Comparison of ENCODE assay signal across 8 mouse cellular contexts in the genomic region with DNA sequence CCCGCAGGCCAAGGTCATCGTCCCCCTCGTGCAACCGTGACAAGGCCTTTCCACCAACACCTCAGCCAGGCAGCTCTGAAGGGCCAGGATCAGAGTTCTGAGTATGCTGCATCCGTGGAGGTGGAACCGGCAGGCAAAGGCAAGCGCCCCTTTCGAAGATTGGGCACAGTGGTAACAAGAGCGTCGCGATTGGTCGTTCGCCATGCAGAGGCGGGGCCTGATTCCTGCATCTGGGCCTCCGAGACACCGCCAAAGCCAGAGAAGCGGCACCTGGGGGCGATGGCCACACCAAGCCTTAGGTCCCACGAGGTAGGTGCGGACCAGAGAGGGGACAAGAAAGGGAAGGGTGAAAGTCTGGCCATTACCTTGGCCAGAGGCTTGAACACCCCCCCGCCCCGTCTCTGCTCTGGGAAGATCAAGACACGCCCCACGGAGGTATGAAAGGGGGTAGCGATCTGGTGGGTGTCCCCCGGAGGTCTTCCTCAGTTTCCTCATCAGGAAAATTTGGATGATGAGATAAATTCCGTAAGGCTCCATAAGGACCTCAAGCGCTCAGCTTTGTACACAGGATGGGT. TPM values are rescaled to one million over a fixed set of nuclear protein-coding genes. Genes with fewer than 3 reads are reported as not detected.
DNase-seq lines count a peak whose midpoint lies in the region; ATAC-seq and TF ChIP-seq lines count a peak whose summit lies in the region.

Gene 9430097D07Rik, minus strand, starts transcription at position 99 of the 575 bp plus-strand sequence.

- no peak for TF ChIP-seq CTCF in E14TG2a.4 (conservative IDR thresholded peaks at IDR 0.05; ENCODE audit: low read length)

- peak within 1 kb of the TSS; percentile 81 for H3K4me2 ChIP-seq in limb, embryonic 11.5 days (ENCODE audit: low read depth, severe bottlenecking)
- peak within 1 kb of the TSS; percentile 95 for H3K4me2 ChIP-seq in neural tube, embryonic 13.5 days

- peak; percentile 36; the same call in 1 of the 2 replicates for ATAC-seq in limb, embryonic 11.5 days (ENCODE audit: insufficient number of reproducible peaks, low FRiP score, low TSS enrichment, low read depth)
- peak; percentile 76 for ATAC-seq in neural tube, embryonic 13.5 days (ENCODE audit: low read depth)

- peak within 1 kb of the TSS; percentile 64; the same call in 1 of the 2 replicates for H3K27ac ChIP-seq in hindbrain, embryonic 10.5 days
- no peak within 1 kb of the TSS for H3K27ac ChIP-seq in limb, embryonic 11.5 days (replicated peaks; ENCODE audit: low read depth, low read length)
- H3K27ac ChIP-seq in neural tube, embryonic 13.5 days (replicated peaks) = 0 out of 2 replicates have a peak within 1 kb of the TSS, but pooled peaks have one; percentile 25

- peaks cover 23% of the 10 kb centered on the region for H3K36me3 ChIP-seq in E14TG2a.4 (ENCODE audit: insufficient read depth, low read length)
- peaks cover 9% of the 10 kb centered on the region for H3K36me3 ChIP-seq in hindbrain, embryonic 10.5 days
- H3K36me3 ChIP-seq in limb, embryonic 11.5 days (ENCODE audit: control insufficient read depth, insufficient read depth, low read length) = peaks cover 2% of the 10 kb centered on the region; the same call in 1 of the 2 replicates
- peaks cover 11% of the 10 kb centered on the region; the same call in 1 of the 2 replicates for H3K36me3 ChIP-seq in neural tube, embryonic 13.5 days

- 5% methylated on average over 28 of the region's 28 CpGs for WGBS in hindbrain, embryonic 10.5 days
- 8% methylated on average over 28 of the region's 28 CpGs for WGBS in limb, embryonic 11.5 days
- WGBS in neural tube, embryonic 13.5 days = 7% methylated on average over 28 of the region's 28 CpGs

- H3K4me3 ChIP-seq in E14TG2a.4 (replicated peaks; ENCODE audit: low read length) = peak within 1 kb of the TSS; percentile 84
- peak within 1 kb of the TSS; percentile 59 for H3K4me3 ChIP-seq in hindbrain, embryonic 10.5 days
- peak within 1 kb of the TSS; percentile 52 for H3K4me3 ChIP-seq in limb, embryonic 11.5 days (ENCODE audit: low read depth, low read length)
- H3K4me3 ChIP-seq in neural tube, embryonic 13.5 days = peak within 1 kb of the TSS; percentile 53

- no peaks in the 10 kb centered on the region for H3K9me3 ChIP-seq in E14TG2a.4 (ENCODE audit: low read length)
- H3K9me3 ChIP-seq in hindbrain, embryonic 10.5 days = no peaks in the 10 kb centered on the region
- H3K9me3 ChIP-seq in limb, embryonic 11.5 days (ENCODE audit: control insufficient read depth, low read length) = no peaks in the 10 kb centered on the region
- no peaks in the 10 kb centered on the region for H3K9me3 ChIP-seq in neural tube, embryonic 13.5 days

- H3K27me3 ChIP-seq in E14TG2a.4 (ENCODE audit: insufficient read depth, low read length) = peaks cover 36% of the 10 kb centered on the region
- peaks cover 49% of the 10 kb centered on the region for H3K27me3 ChIP-seq in hindbrain, embryonic 10.5 days (ENCODE audit: insufficient read depth, poor library complexity, severe bottlenecking)
- H3K27me3 ChIP-seq in limb, embryonic 11.5 days (ENCODE audit: control insufficient read depth, insufficient read depth, low read length) = peaks cover 14% of the 10 kb centered on the region
- H3K27me3 ChIP-seq in neural tube, embryonic 13.5 days = peaks cover 37% of the 10 kb centered on the region

- peak within 1 kb of the TSS; percentile 58 for H3K9ac ChIP-seq in limb, embryonic 11.5 days (ENCODE audit: low read length)
- peak within 1 kb of the TSS; percentile 78 for H3K9ac ChIP-seq in neural tube, embryonic 13.5 days

- DNase-seq in adrenal gland, postnatal 14 days = peak; percentile 49
- no peak for DNase-seq in adrenal gland, adult 18-20 months (ENCODE audit: low spot score in 2 of 2)
- peak; percentile 85 for DNase-seq in embryo, embryonic 10.5 days (ENCODE audit: low spot score)
- peak; percentile 71 for DNase-seq in hindbrain, embryonic 10.5 days (ENCODE audit: low spot score)
- peak; percentile 78 for DNase-seq in limb, embryonic 11.5 days (ENCODE audit: low spot score)
- DNase-seq in ovary, postnatal 10 days (ENCODE audit: low spot score) = no peak

- H3K4me1 ChIP-seq in E14TG2a.4 (replicated peaks; ENCODE audit: low read depth, low read length) = peaks cover 56% of the 10 kb centered on the region
- peaks cover 32% of the 10 kb centered on the region for H3K4me1 ChIP-seq in hindbrain, embryonic 10.5 days (replicated peaks)
- H3K4me1 ChIP-seq in limb, embryonic 11.5 days (ENCODE audit: control insufficient read depth, insufficient read depth, low read length) = peaks cover 8% of the 10 kb centered on the region
- H3K4me1 ChIP-seq in neural tube, embryonic 13.5 days (replicated peaks) = peaks cover 27% of the 10 kb centered on the region

RNA-seq across cellular contexts. Expression of gene 9430097D07Rik, which starts in this region (rescaled TPM):
- total RNA-seq in adrenal gland, postnatal 14 days (2021) = not detected in 2 replicates
- not detected for total RNA-seq in adrenal gland, adult 18-20 months (2021)
- 0.11 and 0.39 TPM in 2 replicates for polyA plus RNA-seq in hindbrain, embryonic 10.5 days (2016; fragmentation: Nextera tagmentation; extraction: Ambion mirVana)
- polyA plus RNA-seq in limb, embryonic 11.5 days (2014; fragmentation: Nextera tagmentation; extraction: Ambion mirVana) = 0.33 and 0.34 TPM in 2 replicates
- 0.50 and 0.71 TPM in 2 replicates for polyA plus RNA-seq in neural tube, embryonic 13.5 days (2015; fragmentation: Nextera tagmentation; extraction: Ambion mirVana)

Comparison
In these comparisons a context has a peak if more than half of its experiments do, and no peak if none do; other contexts are left out.
1. Peak in DNase-seq in adrenal gland, postnatal 14 days; RNA of the gene not detected or under 1 TPM.
2. Peak in DNase-seq, H3K4me3 ChIP-seq and H3K27ac ChIP-seq in hindbrain, embryonic 10.5 days; RNA of the gene not detected or under 1 TPM.
3. Peak in DNase-seq, ATAC-seq, H3K4me3 ChIP-seq, H3K9ac ChIP-seq and H3K4me2 ChIP-seq in limb, embryonic 11.5 days; RNA of the gene not detected or under 1 TPM.
4. Peak in ATAC-seq, H3K4me3 ChIP-seq, H3K27ac ChIP-seq, H3K9ac ChIP-seq and H3K4me2 ChIP-seq in neural tube, embryonic 13.5 days; RNA of the gene not detected or under 1 TPM.